In the genomic region with DNA sequence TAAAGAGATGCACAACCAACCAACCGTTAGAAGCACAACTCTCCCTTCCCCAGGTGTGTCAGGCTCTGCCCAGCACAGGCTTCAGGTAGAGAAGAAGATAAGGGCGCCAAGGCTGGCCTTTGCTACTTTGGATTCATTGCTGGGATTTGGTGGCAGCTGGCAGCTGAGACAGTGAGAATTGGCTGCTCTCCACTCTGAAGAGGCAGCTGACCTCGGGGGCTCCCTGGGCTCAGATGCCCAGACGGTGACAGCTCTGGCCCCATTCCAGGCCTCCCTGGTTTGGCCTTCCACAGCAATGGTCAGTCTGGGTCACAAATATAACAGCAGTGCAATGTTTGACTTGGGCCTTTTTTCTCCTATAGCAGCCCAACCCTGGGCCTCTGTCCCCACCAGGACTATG, we compare ENCODE assay signal across 8 mouse cellular contexts.
DNase-seq lines count a peak whose midpoint lies in the region; ATAC-seq lines count a peak whose summit lies in the region.

No protein-coding gene starts in this region.

- 60% methylated on average over 4 of the region's 4 CpGs for WGBS in hindbrain, embryonic 10.5 days

- intact Hi-C loops in gastrocnemius, postnatal 36 days (cut with DNase I) = no loop called here

- 0 out of 2 replicates have a peak, but pooled peaks cover 2% of the 10 kb centered on the region for H3K4me1 ChIP-seq in hindbrain, embryonic 10.5 days (replicated peaks)

- 0 out of 2 replicates have a peak, but pooled peaks have one; percentile 40 for ATAC-seq in cerebellum, adult (ENCODE audit: insufficient number of reproducible peaks, low FRiP score, low TSS enrichment)

- H3K27ac ChIP-seq in hindbrain, embryonic 10.5 days = no peak overlapping the region

- DNase-seq in 3134 (ENCODE audit: extremely low read depth, insufficient read length, low spot score) (peak; percentile 38), 3T3-L1 (ENCODE audit: low read depth, low spot score) (peak; percentile 73)
- DNase-seq in gastrocnemius, postnatal 36 days = peak; percentile 49 to 54
- no peak for DNase-seq in left cerebral cortex, adult 18-20 months (ENCODE audit: low spot score in 2 of 2)
- DNase-seq in hindbrain, embryonic 10.5 days (ENCODE audit: low spot score) = no peak
- no peak for DNase-seq in yolk sac, embryonic 10.5 days (ENCODE audit: low spot score)
- DNase-seq in T-cell, adult 2 months (ENCODE audit: low spot score) = no peak

- no peaks in the 10 kb centered on the region for H3K9me3 ChIP-seq in hindbrain, embryonic 10.5 days

- H3K27me3 ChIP-seq in hindbrain, embryonic 10.5 days (ENCODE audit: insufficient read depth, poor library complexity, severe bottlenecking) = peaks cover 61% of the 10 kb centered on the region

- H3K4me3 ChIP-seq in hindbrain, embryonic 10.5 days = no peak overlapping the region

- H3K36me3 ChIP-seq in hindbrain, embryonic 10.5 days = no peaks in the 10 kb centered on the region

Comparison
In these comparisons a context has a peak if more than half of its experiments do, and no peak if none do; other contexts are left out.
1. DNase-seq: peak in 3134 (single experiment), 3T3-L1 (single experiment) and gastrocnemius, postnatal 36 days (2 of 2); none in left cerebral cortex, adult 18-20 months (0 of 2), hindbrain, embryonic 10.5 days (single experiment), yolk sac, embryonic 10.5 days (single experiment) and T-cell, adult 2 months (single experiment).